Mouse (Mus musculus) liver, postnatal 0 days (tissue): Measurements from ENCODE around the gene Gnat3. TPM values are rescaled to one million over a fixed set of nuclear protein-coding genes. Genes with fewer than 3 reads are reported as not detected.

Source experiments
- ATAC-seq: fragments of 200-750 bp; cut with Nextera tagmentation; 2 replicates; pipeline ENCODE4 v1.8.0; 2017; ENCODE audit warnings: mild to moderate bottlenecking, moderate library complexity
- DNase-seq: peaks from one replicate; pipeline ENCODE4 v3.0.0-alpha.2; 2016
- H3K27ac ChIP-seq: fragments of 300-500 bp; sonication (generic); 2 replicates; pipeline ENCODE4 v1.5.1; 2014; ENCODE audit warnings: antibody characterized with exemption, moderate library complexity, mild to moderate bottlenecking, low read depth
- H3K27me3 ChIP-seq: fragments of 300-500 bp; sonication (generic); 2 replicates; pipeline ENCODE4 v1.6.1; 2014; ENCODE audit warnings: low read length, control low read depth, mixed read lengths; ENCODE audit not compliant: insufficient read depth
- H3K36me3 ChIP-seq: fragments of 300-500 bp; sonication (generic); replicated peaks from 2 replicates; pipeline ENCODE4 v1.6.1; 2014; ENCODE audit warnings: mild to moderate bottlenecking, control low read depth, low read length, moderate library complexity, mixed read lengths; ENCODE audit not compliant: insufficient read depth
- H3K4me1 ChIP-seq: fragments of 300-500 bp; sonication (generic); 2 replicates; pipeline ENCODE4 v1.6.1; 2014; ENCODE audit warnings: antibody characterized with exemption, mild to moderate bottlenecking, control low read depth; ENCODE audit not compliant: insufficient read depth
- H3K4me2 ChIP-seq: fragments of 300-500 bp; sonication (generic); 2 replicates; pipeline ENCODE4 v1.6.1; 2014; ENCODE audit warnings: low read depth, mild to moderate bottlenecking, low read length, moderate library complexity, mixed read lengths
- H3K4me3 ChIP-seq: fragments of 300-500 bp; sonication (generic); 2 replicates; pipeline ENCODE4 v1.5.1; 2014; ENCODE audit warnings: low read depth, low read length
- H3K9ac ChIP-seq: fragments of 300-500 bp; sonication (generic); replicated peaks from 2 replicates; pipeline ENCODE4 v1.6.1; 2014; ENCODE audit warnings: mild to moderate bottlenecking, moderate library complexity
- H3K9me3 ChIP-seq: fragments of 300-500 bp; sonication (generic); 2 replicates; pipeline ENCODE4 v1.6.1; 2016; ENCODE audit warnings: mild to moderate bottlenecking, control low read depth, low read length, mixed read lengths
- CTCF ChIP-seq: sonication (generic); IDR thresholded peaks from 2 replicates; pipeline ENCODE4 v1.5.1; 2016; ENCODE audit warnings: antibody characterized with exemption, low read depth
- EP300 ChIP-seq: IDR thresholded peaks from 2 replicates; pipeline ENCODE4 v1.6.1; 2016; ENCODE audit warnings: antibody characterized with exemption, low read depth, mild to moderate bottlenecking
- WGBS: fragments of 180-500 bp; shearing (Covaris S2); extraction: QIAGEN DNeasy Blood & Tissue Kit; methylation state at CpG from one replicate; pipeline ENCODE4 v1.1.7; 2014; ENCODE audit not compliant: insufficient replicate concordance; 5-methylcytosine and 5-hydroxymethylcytosine counted together
- polyA plus RNA-seq: library from polyadenylated mRNA; unstranded; fragments of >200 nt; fragmentation: Nextera tagmentation; extraction: Ambion mirVana; gene quantifications from 2 replicates; pipeline ENCODE4 v1.2.1, GENCODE M21; 2015

Gnat3 gene
- polyA plus RNA-seq, 1 experiment from 2014 or later: not detected

GRCm38 (mm10) chr5:17980501-17981121, 18.3 kb downstream of the Gnat3 start:
- Histone ChIP-seq H3K4me1 (no peaks in the 10 kb centered on the region), H3K36me3 (no peaks in the 10 kb centered on the region), H3K9me3 (no peaks in the 10 kb centered on the region), H3K4me2 (no peak overlapping the region), H3K9ac (no peak overlapping the region), H3K27me3 (no peaks in the 10 kb centered on the region), H3K27ac (no peak overlapping the region), H3K4me3 (no peak overlapping the region)
- TF ChIP-seq EP300 (no peak), CTCF (no peak)
- DNase-seq: no peak
- ATAC-seq: no peak
- 64% methylated on average over 5 of the region's 5 CpGs for WGBS

DNA sequence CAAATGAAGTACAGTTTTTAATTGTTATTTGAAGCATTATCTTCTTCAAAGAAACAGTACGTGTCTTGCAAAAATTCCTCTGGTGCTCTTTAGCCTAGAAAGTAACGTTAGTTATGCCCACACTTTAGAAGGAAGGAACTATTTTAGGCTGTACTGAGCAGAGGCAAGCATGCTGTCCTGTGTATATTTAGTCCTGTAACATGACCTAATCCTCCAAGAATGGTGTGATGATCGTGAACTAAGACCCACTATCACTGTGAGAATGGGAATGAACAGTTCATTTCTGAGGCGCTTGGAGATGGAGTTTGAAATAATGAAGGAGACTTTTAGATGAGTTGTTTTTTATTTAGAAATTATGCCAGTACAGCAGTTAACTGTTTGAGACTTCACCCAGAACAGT, 20.4 kb downstream of the Gnat3 start:
- Histone ChIP-seq H3K4me1 (no peaks in the 10 kb centered on the region), H3K9ac (no peak overlapping the region), H3K9me3 (no peaks in the 10 kb centered on the region), H3K36me3 (no peaks in the 10 kb centered on the region), H3K27me3 (no peaks in the 10 kb centered on the region), H3K4me3 (no peak overlapping the region), H3K4me2 (no peak overlapping the region), H3K27ac (no peak overlapping the region)
- DNase-seq (no peak), ATAC-seq (no peak)
- TF ChIP-seq EP300: no peak
- TF ChIP-seq CTCF: no peak
- WGBS: 54% methylated on average over 4 of the region's 4 CpGs

- ATAC-seq: no peak
- no peaks in the 10 kb centered on the region for H3K27me3 ChIP-seq
- H3K4me1 ChIP-seq: no peaks in the 10 kb centered on the region
- WGBS: 83% methylated on average over 3 of the region's 3 CpGs
- H3K27ac ChIP-seq: no peak overlapping the region
- no peak for DNase-seq
- no peak overlapping the region for H3K9ac ChIP-seq
- no peak overlapping the region for H3K4me3 ChIP-seq
- no peaks in the 10 kb centered on the region for H3K36me3 ChIP-seq
- no peak for TF ChIP-seq EP300
- no peak for TF ChIP-seq CTCF
- no peaks in the 10 kb centered on the region for H3K9me3 ChIP-seq
- H3K4me2 ChIP-seq: no peak overlapping the region
Observed at GRCm38 (mm10) chr5:17984522-17984921, 22.2 kb downstream of the Gnat3 start.

- Histone ChIP-seq H3K9ac (no peak overlapping the region), H3K27me3 (no peaks in the 10 kb centered on the region), H3K36me3 (no peaks in the 10 kb centered on the region), H3K4me1 (no peaks in the 10 kb centered on the region), H3K4me2 (no peak overlapping the region), H3K9me3 (no peaks in the 10 kb centered on the region), H3K4me3 (no peak overlapping the region), H3K27ac (no peak overlapping the region)
- ATAC-seq (no peak), DNase-seq (no peak)
- TF ChIP-seq EP300: no peak
- TF ChIP-seq CTCF: no peak
- 75% methylated on average over 3 of the region's 3 CpGs for WGBS
Observed at GRCm38 (mm10) chr5:17986611-17987010, 24.3 kb downstream of the Gnat3 start.

DNA sequence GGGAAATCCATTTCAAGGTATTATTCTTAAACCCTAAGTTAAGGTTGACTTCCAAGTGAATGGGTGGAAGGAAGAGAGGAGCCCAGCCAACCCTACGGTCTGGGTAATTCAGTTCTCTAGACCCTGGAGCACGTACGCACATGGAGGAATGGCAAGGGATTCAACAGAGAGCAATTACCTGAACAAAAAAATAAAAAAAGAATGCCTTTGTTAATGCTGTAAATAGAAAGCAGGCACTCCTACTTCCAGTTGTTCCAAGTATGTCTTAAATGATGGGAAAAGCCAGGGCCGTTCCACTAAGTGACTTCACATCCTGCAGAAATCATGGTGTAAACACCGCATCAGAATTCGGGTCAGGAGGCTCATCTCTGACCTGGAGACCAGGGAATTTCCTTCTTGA, 28.3 kb downstream of the Gnat3 start:
- no peaks in the 10 kb centered on the region for H3K9me3 ChIP-seq
- H3K4me1 ChIP-seq: no peaks in the 10 kb centered on the region
- H3K4me3 ChIP-seq: no peak overlapping the region
- DNase-seq: no peak
- no peaks in the 10 kb centered on the region for H3K36me3 ChIP-seq
- no peak for ATAC-seq
- H3K9ac ChIP-seq: no peak overlapping the region
- TF ChIP-seq CTCF (no peak), EP300 (no peak)
- no peaks in the 10 kb centered on the region for H3K27me3 ChIP-seq
- WGBS: 77% methylated on average over 6 of the region's 6 CpGs
- no peak overlapping the region for H3K4me2 ChIP-seq
- H3K27ac ChIP-seq: no peak overlapping the region

GRCm38 (mm10) chr5:17999570-17999969, 37.2 kb downstream of the Gnat3 start:
- Histone ChIP-seq H3K9me3 (no peaks in the 10 kb centered on the region), H3K9ac (no peak overlapping the region), H3K4me1 (no peaks in the 10 kb centered on the region), H3K27ac (no peak overlapping the region), H3K27me3 (no peaks in the 10 kb centered on the region), H3K4me3 (no peak overlapping the region), H3K36me3 (no peaks in the 10 kb centered on the region), H3K4me2 (no peak overlapping the region)
- no peak for DNase-seq
- TF ChIP-seq CTCF (no peak), EP300 (no peak)
- no peak for ATAC-seq
- 69% methylated on average over 2 of the region's 2 CpGs for WGBS

DNA sequence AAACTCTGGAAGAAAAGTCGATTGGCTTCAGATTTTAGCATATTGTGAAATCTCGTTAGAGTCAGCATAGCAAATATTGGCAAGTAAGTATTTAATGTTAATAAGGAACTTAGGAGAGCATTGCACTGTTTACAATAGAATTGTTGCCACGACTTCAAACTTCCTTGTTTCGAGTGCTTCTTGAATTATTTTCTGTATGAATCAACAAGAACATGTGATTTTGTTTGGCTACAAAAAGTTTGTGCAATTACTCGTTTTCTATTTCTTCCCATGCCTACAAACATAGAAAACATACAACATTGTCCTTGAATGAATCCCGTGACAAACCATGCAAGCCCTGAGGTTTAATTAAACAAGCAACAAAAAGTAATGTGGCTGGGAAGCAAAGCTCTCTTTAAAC, 37.8 kb downstream of the Gnat3 start:
- H3K4me2 ChIP-seq: no peak overlapping the region
- H3K36me3 ChIP-seq: no peaks in the 10 kb centered on the region
- 48% methylated on average over 6 of the region's 6 CpGs for WGBS
- H3K27me3 ChIP-seq: no peaks in the 10 kb centered on the region
- ATAC-seq (no peak), DNase-seq (no peak)
- no peaks in the 10 kb centered on the region for H3K4me1 ChIP-seq
- H3K27ac ChIP-seq: no peak overlapping the region
- no peak overlapping the region for H3K4me3 ChIP-seq
- no peaks in the 10 kb centered on the region for H3K9me3 ChIP-seq
- TF ChIP-seq CTCF (no peak), EP300 (no peak)
- no peak overlapping the region for H3K9ac ChIP-seq
